ENCODE assay signal across 19 mouse cellular contexts in the genomic region with DNA sequence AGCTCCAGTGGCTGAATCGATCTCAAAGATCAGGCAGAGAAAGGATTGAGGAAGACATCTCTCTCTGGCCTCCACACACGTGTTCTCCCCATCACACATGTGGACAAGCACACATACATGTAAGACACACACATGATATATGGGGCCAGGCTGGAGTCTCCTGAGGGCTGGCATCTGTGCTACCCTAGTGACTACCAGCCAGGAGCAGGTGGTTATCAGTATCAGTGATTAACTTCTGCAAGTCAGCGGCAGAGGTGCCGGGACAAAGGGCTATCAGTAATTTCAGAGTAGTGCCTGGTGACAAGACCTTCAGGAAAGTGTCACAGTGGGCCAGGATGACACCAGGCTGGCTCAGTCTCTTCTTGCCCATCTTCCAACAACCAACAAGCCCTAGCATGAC. TPM values are rescaled to one million over a fixed set of nuclear protein-coding genes. Genes with fewer than 3 reads are reported as not detected.
DNase-seq lines count a peak whose midpoint lies in the region; ATAC-seq and TF ChIP-seq lines count a peak whose summit lies in the region.
"Had no signal": no experiment of that assay in that cellular context is flagged by ENCODE, and none has a peak within 500 bp of the region (broad histone marks: within the 10 kb centered on the region; RNA-seq: fewer than 3 reads in every experiment).

No protein-coding gene starts in this region.

- H3K4me1 ChIP-seq in intestine, embryonic 15.5 days (replicated peaks) = no peaks in the 10 kb centered on the region
- no peaks in the 10 kb centered on the region for H3K4me1 ChIP-seq in intestine, postnatal 0 days (replicated peaks; ENCODE audit: control insufficient read depth, insufficient read depth, low read length)
- H3K4me1 ChIP-seq in bone marrow, adult 2 months (ENCODE audit: control insufficient read depth, insufficient read depth, low read length) = no peaks in the 10 kb centered on the region; the same call in 1 of the 2 replicates
- no peaks in the 10 kb centered on the region for H3K4me1 ChIP-seq in limb, embryonic 10.5 days

- no peak for TF ChIP-seq CTCF in intestine, postnatal 0 days (IDR thresholded peaks at IDR 0.05; ENCODE audit: low read depth)
- TF ChIP-seq CTCF in bone marrow, adult 2 months (IDR thresholded peaks at IDR 0.05; ENCODE audit: control insufficient read depth, insufficient read depth, low read length) = no peak

- H3K4me2 ChIP-seq in intestine, embryonic 15.5 days (replicated peaks) = no peak overlapping the region
- H3K4me2 ChIP-seq in intestine, postnatal 0 days (replicated peaks; ENCODE audit: low read depth) = no peak overlapping the region
- H3K4me2 ChIP-seq: midbrain, embryonic 11.5 days had no signal

- H3K9ac ChIP-seq in intestine, embryonic 15.5 days = no peak overlapping the region
- H3K9ac ChIP-seq in intestine, postnatal 0 days (ENCODE audit: low read depth, low read length) = no peak overlapping the region
- H3K9ac ChIP-seq: forebrain, postnatal 0 days had no signal

- H3K27ac ChIP-seq in intestine, embryonic 15.5 days = no peak overlapping the region
- no peak overlapping the region for H3K27ac ChIP-seq in intestine, postnatal 0 days (ENCODE audit: low read depth, low read length)
- H3K27ac ChIP-seq in bone marrow, adult 2 months (ENCODE audit: control insufficient read depth, insufficient read depth, low read depth, low read length, poor library complexity) = peak overlapping the region; percentile 87
- peak overlapping the region; percentile 23; the same call in 1 of the 2 replicates for H3K27ac ChIP-seq in limb, embryonic 10.5 days

- 67% methylated on average over 4 of the region's 4 CpGs for WGBS in intestine, embryonic 15.5 days
- WGBS in intestine, postnatal 0 days = 62% methylated on average over 4 of the region's 4 CpGs
- 67% methylated on average over 4 of the region's 4 CpGs for WGBS in bone marrow, adult 2 months
- WGBS in limb, embryonic 10.5 days = 87% methylated on average over 4 of the region's 4 CpGs

- peak; percentile 68; the same call in 1 of the 2 replicates for ATAC-seq in intestine, embryonic 15.5 days
- no peak for ATAC-seq in intestine, postnatal 0 days
- ATAC-seq in megakaryocyte-erythroid progenitor cell, adult 5-6 weeks (replicated peaks; ENCODE audit: low FRiP score, low TSS enrichment, poor library complexity, severe bottlenecking) = peak; percentile 81
- ATAC-seq: forebrain, postnatal 0 days had no signal

- no peak for DNase-seq in limb, embryonic 10.5 days (ENCODE audit: low spot score)
- DNase-seq in cerebellum, postnatal 14 days = no peak
- DNase-seq in left cerebral cortex, postnatal 14 days (ENCODE audit: low spot score in 2 of 2) = no peak
- no peak for DNase-seq in adrenal gland, adult 2 months
- DNase-seq: cerebellum, adult 9-11 months; forebrain, postnatal 0 days; gastrocnemius, postnatal 25 days; kidney, postnatal 25 days; right cerebral cortex, postnatal 4 days; thymus, postnatal 4 days had no signal

- peak; percentile 77; the same call in 1 of the 2 replicates for TF ChIP-seq POLR2A in bone marrow, adult 2 months (IDR thresholded peaks at IDR 0.05; ENCODE audit: borderline replicate concordance, control insufficient read depth, low read depth, low read length)

- H3K4me3 ChIP-seq in intestine, embryonic 15.5 days (replicated peaks) = no peak overlapping the region
- no peak overlapping the region for H3K4me3 ChIP-seq in intestine, postnatal 0 days (ENCODE audit: low read depth, low read length)
- H3K4me3 ChIP-seq in bone marrow, adult 2 months (replicated peaks; ENCODE audit: control insufficient read depth, low read depth, low read length) = peak overlapping the region; percentile 60
- H3K4me3 ChIP-seq in limb, embryonic 10.5 days = no peak overlapping the region

- H3K9me3 ChIP-seq in intestine, embryonic 15.5 days = no peaks in the 10 kb centered on the region
- H3K9me3 ChIP-seq in intestine, postnatal 0 days (ENCODE audit: control insufficient read depth) = no peaks in the 10 kb centered on the region
- H3K9me3 ChIP-seq in limb, embryonic 10.5 days (replicated peaks) = no peaks in the 10 kb centered on the region

- intact Hi-C loops in left cerebral cortex, postnatal 14 days (cut with DNase I) = no loop called here

- no peaks in the 10 kb centered on the region for H3K36me3 ChIP-seq in intestine, embryonic 15.5 days
- H3K36me3 ChIP-seq in intestine, postnatal 0 days (ENCODE audit: control insufficient read depth, insufficient read depth) = no peaks in the 10 kb centered on the region
- no peaks in the 10 kb centered on the region for H3K36me3 ChIP-seq in limb, embryonic 10.5 days

- H3K27me3 ChIP-seq in intestine, embryonic 15.5 days (replicated peaks) = no peaks in the 10 kb centered on the region
- H3K27me3 ChIP-seq in intestine, postnatal 0 days (replicated peaks; ENCODE audit: control insufficient read depth, insufficient read depth, low read length) = 0 out of 2 replicates have a peak, but pooled peaks cover 3% of the 10 kb centered on the region
- no peaks in the 10 kb centered on the region for H3K27me3 ChIP-seq in limb, embryonic 10.5 days (ENCODE audit: low read depth, poor library complexity, severe bottlenecking)

RNA-seq across cellular contexts. Expression of gene Cldn13, which starts 1.6 kb away (rescaled TPM):
- polyA plus RNA-seq in intestine, embryonic 15.5 days (2015; fragmentation: Nextera tagmentation; extraction: Ambion mirVana) = 3.9 and 5.3 TPM in 2 replicates
- polyA plus RNA-seq in intestine, postnatal 0 days (2015; fragmentation: Nextera tagmentation; extraction: Ambion mirVana) = not detected in 2 replicates
- polyA plus RNA-seq in bone marrow, adult 2 months (2011; ENCODE audit: insufficient read depth, insufficient read length, low replicate concordance, missing spikeins) = 224 and 283 TPM in 2 replicates
- polyA plus RNA-seq in limb, embryonic 10.5 days (2016; fragmentation: Nextera tagmentation; extraction: Ambion mirVana) = 2.1 and 2.3 TPM in 2 replicates
- 177 and 197 TPM in 2 replicates for total RNA-seq in megakaryocyte-erythroid progenitor cell, adult 5-6 weeks (2014; fragmentation: Nextera tagmentation)
- 55.6 and 123 TPM in 2 replicates for total RNA-seq in megakaryocyte-erythroid progenitor cell, adult 5-6 weeks (2017)
- not detected for total RNA-seq in left cerebral cortex, postnatal 14 days (2021)
- total RNA-seq in adrenal gland, adult 2 months (2021) = not detected
- polyA plus RNA-seq in adrenal gland, adult 2 months (2012; rRNA removed) = not detected in 2 replicates
- total RNA-seq: forebrain, postnatal 0 days; gastrocnemius, postnatal 25 days; liver, adult 2 months had no signal
- polyA plus RNA-seq: C2C12; forebrain, postnatal 0 days; liver, adult 2 months had no signal

RNA-seq across cellular contexts. Expression of gene Tmem270, which starts 7.2 kb away (rescaled TPM):
- not detected in 2 replicates for polyA plus RNA-seq in intestine, embryonic 15.5 days (2015; fragmentation: Nextera tagmentation; extraction: Ambion mirVana)
- polyA plus RNA-seq in intestine, postnatal 0 days (2015; fragmentation: Nextera tagmentation; extraction: Ambion mirVana) = not detected in 2 replicates
- not detected in 2 replicates for polyA plus RNA-seq in bone marrow, adult 2 months (2011; ENCODE audit: insufficient read depth, insufficient read length, low replicate concordance, missing spikeins)
- polyA plus RNA-seq in limb, embryonic 10.5 days (2016; fragmentation: Nextera tagmentation; extraction: Ambion mirVana) = not detected in 2 replicates
- not detected in 2 replicates for total RNA-seq in megakaryocyte-erythroid progenitor cell, adult 5-6 weeks (2014; fragmentation: Nextera tagmentation)
- total RNA-seq in megakaryocyte-erythroid progenitor cell, adult 5-6 weeks (2017) = not detected in 2 replicates
- total RNA-seq in left cerebral cortex, postnatal 14 days (2021) = not detected
- not detected for total RNA-seq in adrenal gland, adult 2 months (2021)
- polyA plus RNA-seq in adrenal gland, adult 2 months (2012; rRNA removed) = not detected in 2 replicates
- total RNA-seq: forebrain, postnatal 0 days; gastrocnemius, postnatal 25 days; liver, adult 2 months had no signal
- polyA plus RNA-seq: C2C12; embryonic facial prominence, embryonic 14.5 days; forebrain, postnatal 0 days; heart, postnatal 0 days; liver, adult 2 months; midbrain, embryonic 11.5 days had no signal

RNA-seq across cellular contexts. Expression of gene Mettl27, which starts 18.4 kb away (rescaled TPM):
- polyA plus RNA-seq in intestine, embryonic 15.5 days (2015; fragmentation: Nextera tagmentation; extraction: Ambion mirVana) = 18.5 and 25.7 TPM in 2 replicates
- polyA plus RNA-seq in intestine, postnatal 0 days (2015; fragmentation: Nextera tagmentation; extraction: Ambion mirVana) = 30.3 and 31.4 TPM in 2 replicates
- polyA plus RNA-seq in bone marrow, adult 2 months (2011; ENCODE audit: insufficient read depth, insufficient read length, low replicate concordance, missing spikeins) = 9.9 and 11.4 TPM in 2 replicates
- polyA plus RNA-seq in limb, embryonic 10.5 days (2016; fragmentation: Nextera tagmentation; extraction: Ambion mirVana) = 11.0 and 16.5 TPM in 2 replicates
- 9.9 and 12.8 TPM in 2 replicates for total RNA-seq in megakaryocyte-erythroid progenitor cell, adult 5-6 weeks (2014; fragmentation: Nextera tagmentation)
- 6.5 and 18.5 TPM in 2 replicates for total RNA-seq in megakaryocyte-erythroid progenitor cell, adult 5-6 weeks (2017)
- total RNA-seq in left cerebral cortex, postnatal 14 days (2021) = 1 to 10 TPM; 7.3 TPM
- total RNA-seq in adrenal gland, adult 2 months (2021) = 10 to 100 TPM; 23.5 to 33.1 TPM
- 22.5 and 39.1 TPM in 2 replicates for polyA plus RNA-seq in adrenal gland, adult 2 months (2012; rRNA removed)

RNA-seq across cellular contexts. Expression of gene Cldn4, which starts 33.0 kb away (rescaled TPM):
- polyA plus RNA-seq in intestine, embryonic 15.5 days (2015; fragmentation: Nextera tagmentation; extraction: Ambion mirVana) = 45.6 and 49.2 TPM in 2 replicates
- polyA plus RNA-seq in intestine, postnatal 0 days (2015; fragmentation: Nextera tagmentation; extraction: Ambion mirVana) = 62.1 and 76.6 TPM in 2 replicates
- 11.1 TPM in 1 of 2 replicates, not detected in the other for polyA plus RNA-seq in bone marrow, adult 2 months (2011; ENCODE audit: insufficient read depth, insufficient read length, low replicate concordance, missing spikeins)
- 9.8 and 10.0 TPM in 2 replicates for polyA plus RNA-seq in limb, embryonic 10.5 days (2016; fragmentation: Nextera tagmentation; extraction: Ambion mirVana)
- total RNA-seq in megakaryocyte-erythroid progenitor cell, adult 5-6 weeks (2014; fragmentation: Nextera tagmentation) = not detected in 2 replicates
- not detected in 2 replicates for total RNA-seq in megakaryocyte-erythroid progenitor cell, adult 5-6 weeks (2017)
- not detected for total RNA-seq in left cerebral cortex, postnatal 14 days (2021)
- total RNA-seq in adrenal gland, adult 2 months (2021) = not detected
- 0.06 TPM in 1 of 2 replicates, not detected in the other for polyA plus RNA-seq in adrenal gland, adult 2 months (2012; rRNA removed)
- total RNA-seq: forebrain, postnatal 0 days; gastrocnemius, postnatal 25 days had no signal
- polyA plus RNA-seq: forebrain, postnatal 0 days; heart, postnatal 0 days had no signal

Comparison
In these comparisons a context has a peak if more than half of its experiments do, and no peak if none do; other contexts are left out.
1. H3K27ac ChIP-seq: peak in bone marrow, adult 2 months (single experiment) and limb, embryonic 10.5 days (single experiment); none in intestine, embryonic 15.5 days (single experiment) and intestine, postnatal 0 days (single experiment).
2. RNA of gene Cldn13, which starts 1.6 kb away (polyA plus RNA-seq): 224 to 283 TPM in bone marrow, adult 2 months; 3.9 to 5.3 TPM in intestine, embryonic 15.5 days, 2.1 to 2.3 TPM in limb, embryonic 10.5 days, not detected in intestine, postnatal 0 days and not detected in adrenal gland, adult 2 months; every median in the first group is over 10 times any median in the second.